Mouse (Mus musculus) neural tube, embryonic 12.5 days (tissue): Measurements from ENCODE around the gene Padi1. TPM values are rescaled to one million over a fixed set of nuclear protein-coding genes. Genes with fewer than 3 reads are reported as not detected.

Source experiments
- ATAC-seq: fragments of 200-750 bp; cut with Nextera tagmentation; 2 replicates; pipeline ENCODE4 v1.8.0; 2017; ENCODE audit warnings: low read depth, mild to moderate bottlenecking, moderate TSS enrichment, moderate library complexity; ENCODE audit not compliant: low FRiP score
- H3K27ac ChIP-seq: fragments of 300-500 bp; sonication (generic); 2 replicates; pipeline ENCODE4 v1.5.1; 2016
- H3K27me3 ChIP-seq: fragments of 300-500 bp; sonication (generic); replicated peaks from 2 replicates; pipeline ENCODE4 v1.6.1; 2016; ENCODE audit warnings: mild to moderate bottlenecking
- H3K36me3 ChIP-seq: fragments of 300-500 bp; sonication (generic); 2 replicates; pipeline ENCODE4 v1.6.1; 2016; ENCODE audit warnings: mild to moderate bottlenecking
- H3K4me1 ChIP-seq: fragments of 300-500 bp; sonication (generic); 2 replicates; pipeline ENCODE4 v1.6.1; 2016
- H3K4me2 ChIP-seq: fragments of 300-500 bp; sonication (generic); replicated peaks from 2 replicates; pipeline ENCODE4 v1.6.1; 2016; ENCODE audit warnings: mild to moderate bottlenecking
- H3K4me3 ChIP-seq: fragments of 300-500 bp; sonication (generic); 2 replicates; pipeline ENCODE4 v1.5.1; 2016
- H3K9ac ChIP-seq: fragments of 300-500 bp; sonication (generic); 2 replicates; pipeline ENCODE4 v1.6.1; 2016; ENCODE audit warnings: mild to moderate bottlenecking
- H3K9me3 ChIP-seq: fragments of 300-500 bp; sonication (generic); 2 replicates; pipeline ENCODE4 v1.6.1; 2016; ENCODE audit warnings: mild to moderate bottlenecking
- WGBS: fragments of 180-500 bp; shearing (Covaris S2); methylation state at CpG from one replicate; pipeline ENCODE4 v1.1.7; 2016; 5-methylcytosine and 5-hydroxymethylcytosine counted together
- polyA plus RNA-seq: library from polyadenylated mRNA; unstranded; fragments of >200 nt; fragmentation: Nextera tagmentation; extraction: Ambion mirVana; gene quantifications from 2 replicates; pipeline ENCODE4 v1.2.1, GENCODE M21; 2016

Padi1 gene
- polyA plus RNA-seq, 1 experiment from 2014 or later, result 0.38 TPM

DNA sequence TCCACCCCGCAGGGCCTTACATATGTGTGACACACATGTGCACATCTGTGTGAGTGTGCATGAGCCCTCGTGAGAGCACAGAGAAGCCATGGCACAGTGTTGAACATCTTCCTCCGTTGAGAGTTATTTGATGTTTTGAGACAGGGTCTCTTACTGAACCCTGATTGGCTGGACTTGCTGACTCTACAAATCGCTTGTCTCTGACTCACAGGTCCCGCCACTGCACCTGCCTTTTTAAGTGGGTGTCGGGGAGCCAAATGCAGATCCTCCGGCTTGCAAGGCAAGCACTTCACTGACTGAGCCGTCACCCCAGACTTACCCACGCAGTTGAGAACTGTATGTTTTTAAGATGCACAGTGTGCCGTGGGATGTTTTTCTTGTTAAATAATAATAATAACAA is 69.7 kb downstream of the Padi1 start:
- no peak overlapping the region for H3K9ac ChIP-seq
- H3K27me3 ChIP-seq, result no peaks in the 10 kb centered on the region
- no peak overlapping the region for H3K4me3 ChIP-seq
- H3K27ac ChIP-seq, result no peak overlapping the region
- WGBS, result 91% methylated on average over 10 of the region's 10 CpGs
- no peak overlapping the region for H3K4me2 ChIP-seq
- H3K36me3 ChIP-seq, result no peaks in the 10 kb centered on the region
- H3K4me1 ChIP-seq, result peaks cover 16% of the 10 kb centered on the region
- ATAC-seq, result no peak
- H3K9me3 ChIP-seq, result no peaks in the 10 kb centered on the region

DNA sequence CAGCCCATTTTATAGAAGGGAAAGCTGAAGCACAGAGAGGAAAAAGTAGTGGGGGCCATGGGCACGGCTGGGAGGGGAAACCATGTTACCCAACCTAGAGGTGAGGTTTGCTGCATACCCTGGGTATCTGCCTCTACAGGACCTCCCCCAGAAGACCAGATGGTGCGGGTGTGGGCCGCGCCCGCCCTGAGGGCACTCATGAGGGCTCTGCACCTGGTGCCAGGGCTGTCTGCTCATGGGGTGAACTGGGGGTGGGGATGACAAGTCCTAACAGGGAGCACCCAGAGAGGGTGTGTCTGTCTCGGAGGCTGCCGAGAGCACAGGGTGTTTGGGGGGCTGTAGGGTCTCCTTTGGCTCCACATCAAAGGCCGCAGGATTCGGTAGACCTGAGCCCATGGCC is 70.7 kb downstream of the Padi1 start:
- H3K4me3 ChIP-seq, result no peak overlapping the region
- 86% methylated on average over 9 of the region's 9 CpGs for WGBS
- peaks cover 18% of the 10 kb centered on the region for H3K4me1 ChIP-seq
- no peak overlapping the region for H3K27ac ChIP-seq
- no peak overlapping the region for H3K4me2 ChIP-seq
- H3K9me3 ChIP-seq, result no peaks in the 10 kb centered on the region
- H3K9ac ChIP-seq, result no peak overlapping the region
- no peaks in the 10 kb centered on the region for H3K27me3 ChIP-seq
- no peaks in the 10 kb centered on the region for H3K36me3 ChIP-seq
- ATAC-seq, result peak; percentile 14; the same call in 1 of the 2 replicates

GRCm38 (mm10) chr4:140774025-140774800 is 71.4 kb downstream of the Padi1 start, which contains the start of gene Padi4:
TSS of gene Padi4 (minus strand) at chr4:140774236.
- Histone ChIP-seq H3K27me3 (no peaks in the 10 kb centered on the region), H3K4me3 (no peak within 1 kb of the TSS), H3K4me2 (no peak within 1 kb of the TSS), H3K27ac (no peak within 1 kb of the TSS), H3K9me3 (no peaks in the 10 kb centered on the region), H3K9ac (no peak within 1 kb of the TSS), H3K36me3 (no peaks in the 10 kb centered on the region), H3K4me1 (peaks cover 12% of the 10 kb centered on the region)
- 85% methylated on average over 21 of the region's 21 CpGs for WGBS
- 0 out of 2 replicates have a peak, but pooled peaks have one; percentile 17 for ATAC-seq

GRCm38 (mm10) chr4:140771091-140771490 is 74.5 kb downstream of the Padi1 start:
- Histone ChIP-seq H3K36me3 (no peaks in the 10 kb centered on the region), H3K4me3 (no peak overlapping the region), H3K9ac (no peak overlapping the region), H3K9me3 (no peaks in the 10 kb centered on the region), H3K27me3 (no peaks in the 10 kb centered on the region), H3K4me2 (no peak overlapping the region), H3K27ac (no peak overlapping the region), H3K4me1 (peaks cover 11% of the 10 kb centered on the region)
- no peak for ATAC-seq
- WGBS, result 47% methylated on average over 4 of the region's 4 CpGs

DNA sequence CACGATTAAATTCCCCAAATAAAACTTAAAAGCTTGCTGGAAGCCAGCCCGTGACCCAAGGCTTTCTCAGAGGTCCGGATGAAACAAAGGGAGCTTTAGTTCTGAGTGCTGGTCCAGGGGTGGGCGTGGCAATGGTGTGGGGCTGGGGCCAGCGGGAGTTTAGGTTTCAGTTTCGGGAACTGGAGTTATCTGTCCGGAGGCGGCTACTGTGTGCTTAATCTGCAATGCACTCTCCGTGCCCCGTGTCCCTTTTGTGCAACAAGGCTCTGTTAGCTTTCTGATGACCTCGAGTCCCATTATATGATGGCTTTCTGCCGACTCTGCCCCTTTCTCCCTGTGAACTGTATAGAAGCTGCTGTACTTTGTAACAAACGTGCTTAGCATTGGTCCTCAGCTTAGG is 75.1 kb downstream of the Padi1 start:
- Histone ChIP-seq H3K4me3 (no peak overlapping the region; the same call in 1 of the 2 replicates), H3K4me2 (peak overlapping the region; percentile 48), H3K4me1 (peaks cover 11% of the 10 kb centered on the region), H3K36me3 (no peaks in the 10 kb centered on the region), H3K27ac (no peak overlapping the region), H3K9ac (no peak overlapping the region), H3K9me3 (no peaks in the 10 kb centered on the region), H3K27me3 (no peaks in the 10 kb centered on the region)
- 14% methylated on average over 13 of the region's 13 CpGs for WGBS
- no peak for ATAC-seq

DNA sequence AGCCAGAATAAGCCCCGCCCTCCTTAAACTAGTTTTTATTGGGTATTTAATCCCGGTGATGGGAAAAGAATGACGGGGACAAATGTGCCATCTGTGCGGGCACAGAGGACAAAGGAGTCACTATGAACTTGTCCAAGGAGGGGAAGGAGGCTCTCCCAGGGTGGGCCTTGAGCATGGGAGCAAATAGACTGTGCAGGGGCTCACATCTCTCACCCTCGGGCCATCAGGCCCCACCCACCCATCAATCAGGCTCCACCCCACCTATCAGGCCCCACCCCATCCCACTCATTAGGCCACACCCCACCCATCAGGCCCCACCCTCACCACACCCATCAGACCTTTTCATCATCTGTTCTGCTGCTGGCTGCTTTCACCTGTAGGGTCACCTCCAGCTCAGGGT is 76.6 kb downstream of the Padi1 start:
- H3K27me3 ChIP-seq, result no peaks in the 10 kb centered on the region
- no peak overlapping the region for H3K4me2 ChIP-seq
- H3K9ac ChIP-seq, result no peak overlapping the region
- ATAC-seq, result no peak
- H3K4me3 ChIP-seq, result no peak overlapping the region
- WGBS, result 72% methylated on average over 5 of the region's 5 CpGs
- H3K27ac ChIP-seq, result no peak overlapping the region
- no peaks in the 10 kb centered on the region for H3K36me3 ChIP-seq
- H3K4me1 ChIP-seq, result peaks cover 11% of the 10 kb centered on the region
- H3K9me3 ChIP-seq, result no peaks in the 10 kb centered on the region

GRCm38 (mm10) chr4:140765936-140766335 is 79.6 kb downstream of the Padi1 start:
- 85% methylated on average over 3 of the region's 3 CpGs for WGBS

GRCm38 (mm10) chr4:140763158-140763557 is 82.4 kb downstream of the Padi1 start:
- no peaks in the 10 kb centered on the region for H3K36me3 ChIP-seq
- peaks cover 2% of the 10 kb centered on the region for H3K4me1 ChIP-seq
- no peak for ATAC-seq
- 19% methylated on average over 9 of the region's 9 CpGs for WGBS
- H3K9ac ChIP-seq, result no peak overlapping the region
- H3K27ac ChIP-seq, result no peak overlapping the region
- no peak overlapping the region for H3K4me2 ChIP-seq
- H3K9me3 ChIP-seq, result no peaks in the 10 kb centered on the region
- no peaks in the 10 kb centered on the region for H3K27me3 ChIP-seq
- no peak overlapping the region for H3K4me3 ChIP-seq

More at GRCm38 (mm10) chr4:140765936-140766335, 79.6 kb downstream of the Padi1 start:
- Histone ChIP-seq H3K36me3 (no peaks in the 10 kb centered on the region), H3K4me1 (peaks cover 4% of the 10 kb centered on the region; the same call in 1 of the 2 replicates), H3K4me3 (no peak overlapping the region), H3K4me2 (no peak overlapping the region), H3K9me3 (no peaks in the 10 kb centered on the region), H3K27me3 (no peaks in the 10 kb centered on the region), H3K9ac (no peak overlapping the region), H3K27ac (no peak overlapping the region)
- ATAC-seq, result no peak

Other genes with a start within 250 kb of the Padi1 start
- gene Arhgef10l, start 179.8 kb downstream of the Padi1 start, polyA plus RNA-seq, result 35.8 and 38.8 TPM in 2 replicates
- gene Rcc2, start 145.2 kb downstream of the Padi1 start, polyA plus RNA-seq, result 99.9 and 106 TPM in 2 replicates
- not detected in 2 replicates for gene Padi6, start 103.1 kb downstream of the Padi1 start, polyA plus RNA-seq
- 0.18 and 0.22 TPM in 2 replicates for gene Padi4, start 71.5 kb downstream of the Padi1 start, polyA plus RNA-seq
- not detected in 2 replicates for gene Padi3, start 35.1 kb downstream of the Padi1 start, polyA plus RNA-seq
- gene Padi2, start 60.6 kb upstream of the Padi1 start, polyA plus RNA-seq, result 5.3 and 8.4 TPM in 2 replicates
- gene Sdhb, start 115.4 kb upstream of the Padi1 start, polyA plus RNA-seq, result 403 and 410 TPM in 2 replicates
- 121 and 126 TPM in 2 replicates for gene Atp13a2, start 141.1 kb upstream of the Padi1 start, polyA plus RNA-seq
- gene Mfap2, start 164.6 kb upstream of the Padi1 start, polyA plus RNA-seq, result 265 and 278 TPM in 2 replicates
- 11.7 and 12.8 TPM in 2 replicates for gene Crocc, start 214.8 kb upstream of the Padi1 start, polyA plus RNA-seq
- 55.0 and 61.2 TPM in 2 replicates for gene Necap2, start 232.6 kb upstream of the Padi1 start, polyA plus RNA-seq
- gene Spata21, start 242.6 kb upstream of the Padi1 start, polyA plus RNA-seq, result 0.25 TPM in 1 of 2 replicates, not detected in the other